Mouse (Mus musculus): ENCODE data around the gene Colec11. TPM values are rescaled to one million over a fixed set of nuclear protein-coding genes. Genes with fewer than 3 reads are reported as not detected.

Gene Colec11
- polyA plus RNA-seq, 1 experiment, result 0.91 TPM

GRCm38 (mm10) chr12:28612391-28612790 lies 10.8 kb downstream of the Colec11 start:
- TF ChIP-seq CTCF (IDR thresholded peaks at IDR 0.05; ENCODE audit: insufficient read depth, low read length) (no peak), POLR2A (IDR thresholded peaks at IDR 0.05; ENCODE audit: borderline replicate concordance, extremely low read depth, low read depth, low read length) (no peak)
- Histone ChIP-seq H3K4me1 (ENCODE audit: control insufficient read depth, insufficient read depth, low read length) (no peaks in the 10 kb centered on the region), H3K4me3 (replicated peaks; ENCODE audit: extremely low read depth, low read depth, low read length) (no peak overlapping the region)
- WGBS, result 51% methylated on average over 6 of the region's 6 CpGs
- DNase-seq, result no peak

- no peak for DNase-seq
- Histone ChIP-seq H3K4me1 (ENCODE audit: control insufficient read depth, insufficient read depth, low read length) (no peaks in the 10 kb centered on the region), H3K4me3 (replicated peaks; ENCODE audit: extremely low read depth, low read depth, low read length) (no peak overlapping the region)
- WGBS, result 62% methylated on average over 17 of the region's 17 CpGs
- TF ChIP-seq POLR2A (IDR thresholded peaks at IDR 0.05; ENCODE audit: borderline replicate concordance, extremely low read depth, low read depth, low read length) (no peak), CTCF (IDR thresholded peaks at IDR 0.05; ENCODE audit: insufficient read depth, low read length) (no peak)
These were observed 15.5 kb downstream of the Colec11 start for GRCm38 (mm10) chr12:28607546-28608305.

GRCm38 (mm10) chr12:28603494-28603893 lies 19.7 kb downstream of the Colec11 start:
- TF ChIP-seq CTCF (IDR thresholded peaks at IDR 0.05; ENCODE audit: insufficient read depth, low read length) (no peak), POLR2A (IDR thresholded peaks at IDR 0.05; ENCODE audit: borderline replicate concordance, extremely low read depth, low read depth, low read length) (no peak)

GRCm38 (mm10) chr12:28602259-28602658 lies 20.9 kb downstream of the Colec11 start:
- WGBS, result 14% methylated on average over 4 of the region's 4 CpGs
- H3K4me1 ChIP-seq (ENCODE audit: control insufficient read depth, insufficient read depth, low read length), result no peaks in the 10 kb centered on the region
- TF ChIP-seq POLR2A (IDR thresholded peaks at IDR 0.05; ENCODE audit: borderline replicate concordance, extremely low read depth, low read depth, low read length) (no peak), CTCF (IDR thresholded peaks at IDR 0.05; ENCODE audit: insufficient read depth, low read length) (no peak)
- DNase-seq, result no peak
- H3K4me3 ChIP-seq (replicated peaks; ENCODE audit: extremely low read depth, low read depth, low read length), result no peak overlapping the region

More at GRCm38 (mm10) chr12:28603494-28603893, 19.7 kb downstream of the Colec11 start:
- 41% methylated on average over 1 of the region's 1 CpGs for WGBS
- no peak overlapping the region for H3K4me3 ChIP-seq (replicated peaks; ENCODE audit: extremely low read depth, low read depth, low read length)
- no peak for DNase-seq
- no peaks in the 10 kb centered on the region for H3K4me1 ChIP-seq (ENCODE audit: control insufficient read depth, insufficient read depth, low read length)

- DNase-seq, result no peak
- H3K4me3 ChIP-seq (replicated peaks; ENCODE audit: extremely low read depth, low read depth, low read length), result no peak overlapping the region
- WGBS, result 62% methylated on average over 2 of the region's 2 CpGs
- H3K4me1 ChIP-seq (ENCODE audit: control insufficient read depth, insufficient read depth, low read length), result no peaks in the 10 kb centered on the region
- TF ChIP-seq POLR2A (IDR thresholded peaks at IDR 0.05; ENCODE audit: borderline replicate concordance, extremely low read depth, low read depth, low read length) (no peak), CTCF (IDR thresholded peaks at IDR 0.05; ENCODE audit: insufficient read depth, low read length) (no peak)
These were observed 24.6 kb downstream of the Colec11 start for GRCm38 (mm10) chr12:28598526-28598991.

GRCm38 (mm10) chr12:28598110-28598509 lies 25.1 kb downstream of the Colec11 start:
- WGBS, result 50% methylated on average over 3 of the region's 3 CpGs
- TF ChIP-seq POLR2A (IDR thresholded peaks at IDR 0.05; ENCODE audit: borderline replicate concordance, extremely low read depth, low read depth, low read length), result no peak
- TF ChIP-seq CTCF (IDR thresholded peaks at IDR 0.05; ENCODE audit: insufficient read depth, low read length), result no peak
- Histone ChIP-seq H3K4me3 (replicated peaks; ENCODE audit: extremely low read depth, low read depth, low read length) (no peak overlapping the region), H3K4me1 (ENCODE audit: control insufficient read depth, insufficient read depth, low read length) (no peaks in the 10 kb centered on the region)
- DNase-seq, result no peak

GRCm38 (mm10) chr12:28597699-28598098 lies 25.5 kb downstream of the Colec11 start:
- TF ChIP-seq CTCF (IDR thresholded peaks at IDR 0.05; ENCODE audit: insufficient read depth, low read length), result no peak
- TF ChIP-seq POLR2A (IDR thresholded peaks at IDR 0.05; ENCODE audit: borderline replicate concordance, extremely low read depth, low read depth, low read length), result no peak
- Histone ChIP-seq H3K4me1 (ENCODE audit: control insufficient read depth, insufficient read depth, low read length) (no peaks in the 10 kb centered on the region), H3K4me3 (replicated peaks; ENCODE audit: extremely low read depth, low read depth, low read length) (no peak overlapping the region)
- DNase-seq, result no peak
- 61% methylated on average over 9 of the region's 9 CpGs for WGBS

GRCm38 (mm10) chr12:28596851-28597250 lies 26.3 kb downstream of the Colec11 start:
- Histone ChIP-seq H3K4me1 (ENCODE audit: control insufficient read depth, insufficient read depth, low read length) (no peaks in the 10 kb centered on the region), H3K4me3 (replicated peaks; ENCODE audit: extremely low read depth, low read depth, low read length) (no peak overlapping the region)
- DNase-seq, result no peak
- TF ChIP-seq CTCF (IDR thresholded peaks at IDR 0.05; ENCODE audit: insufficient read depth, low read length) (no peak), POLR2A (IDR thresholded peaks at IDR 0.05; ENCODE audit: borderline replicate concordance, extremely low read depth, low read depth, low read length) (no peak)

- Histone ChIP-seq H3K4me1 (ENCODE audit: control insufficient read depth, insufficient read depth, low read length) (no peaks in the 10 kb centered on the region), H3K4me3 (replicated peaks; ENCODE audit: extremely low read depth, low read depth, low read length) (no peak overlapping the region)
- 38% methylated on average over 13 of the region's 13 CpGs for WGBS
- no peak for TF ChIP-seq CTCF (IDR thresholded peaks at IDR 0.05; ENCODE audit: insufficient read depth, low read length)
- no peak for TF ChIP-seq POLR2A (IDR thresholded peaks at IDR 0.05; ENCODE audit: borderline replicate concordance, extremely low read depth, low read depth, low read length)
- DNase-seq, result no peak
These were observed 32.7 kb downstream of the Colec11 start for GRCm38 (mm10) chr12:28590428-28590827.

Measured in lung, adult 2 months (tissue).